Mouse (Mus musculus): ENCODE measurements around the gene Csf1. TPM values are rescaled to one million over a fixed set of nuclear protein-coding genes. Genes with fewer than 3 reads are reported as not detected.

Csf1 gene
- polyA plus RNA-seq (2016; fragmentation: Nextera tagmentation; extraction: Ambion mirVana) = 6.1 and 8.3 TPM in 2 replicates

GRCm38 (mm10) chr3:107759929-107760581, at the start of gene Csf1:
Gene Csf1 (minus strand): TSS chr3:107760469.
- H3K27me3 ChIP-seq = no peaks in the 10 kb centered on the region
- peak; percentile 89 for ATAC-seq (ENCODE audit: low FRiP score)
- H3K4me2 ChIP-seq = peak within 1 kb of the TSS; percentile 91
- peaks cover 24% of the 10 kb centered on the region for H3K4me1 ChIP-seq
- no peaks in the 10 kb centered on the region for H3K9me3 ChIP-seq
- WGBS = under 1% methylated on average over 56 of the region's 56 CpGs
- H3K27ac ChIP-seq = peak within 1 kb of the TSS; percentile 76
- H3K4me3 ChIP-seq (replicated peaks) = peak within 1 kb of the TSS; percentile 67
- H3K36me3 ChIP-seq (replicated peaks) = no peaks in the 10 kb centered on the region
- H3K9ac ChIP-seq = peak within 1 kb of the TSS; percentile 81

DNA sequence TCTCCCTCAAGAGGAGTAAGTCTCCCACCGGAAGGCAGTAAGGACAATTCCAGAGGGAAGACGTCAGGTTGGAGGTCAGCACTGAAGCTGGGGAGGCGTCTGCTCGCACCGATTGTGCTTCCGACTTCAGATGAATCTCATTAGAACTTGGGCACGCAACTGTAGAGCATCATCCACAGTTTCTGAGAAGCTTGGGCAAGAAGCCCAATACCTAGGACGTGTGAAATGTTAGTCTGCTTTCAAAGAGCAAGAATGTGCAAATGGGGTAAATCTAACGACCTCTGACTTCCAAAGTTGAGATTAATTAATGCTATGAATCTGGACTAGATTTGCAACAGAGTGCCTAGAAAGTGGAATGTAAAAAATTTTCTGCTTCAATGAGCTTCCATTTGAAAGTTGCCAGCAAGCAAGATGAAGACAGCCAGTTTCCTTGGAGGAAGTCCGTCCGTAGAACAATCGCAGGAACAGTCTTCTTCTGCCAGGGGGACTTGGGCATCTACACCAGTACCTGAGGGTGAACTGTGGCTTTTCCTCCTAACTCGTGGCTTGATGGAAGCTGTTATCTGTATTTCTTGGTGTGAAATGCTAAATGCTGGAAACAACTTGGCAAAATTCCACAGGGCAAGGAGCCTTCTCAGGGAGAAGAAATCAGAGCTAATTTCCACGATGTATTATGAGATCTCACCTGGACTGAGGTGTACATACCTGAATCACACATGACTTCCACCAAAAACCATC, 47.9 kb upstream of the Csf1 start:
- Histone ChIP-seq H3K4me1 (peaks cover 17% of the 10 kb centered on the region), H3K9ac (no peak overlapping the region), H3K36me3 (replicated peaks) (no peaks in the 10 kb centered on the region), H3K9me3 (no peaks in the 10 kb centered on the region), H3K27ac (no peak overlapping the region), H3K4me3 (replicated peaks) (no peak overlapping the region), H3K4me2 (no peak overlapping the region), H3K27me3 (no peaks in the 10 kb centered on the region)
- WGBS = 48% methylated on average over 14 of the region's 14 CpGs
- no peak for ATAC-seq (ENCODE audit: low FRiP score)

DNA sequence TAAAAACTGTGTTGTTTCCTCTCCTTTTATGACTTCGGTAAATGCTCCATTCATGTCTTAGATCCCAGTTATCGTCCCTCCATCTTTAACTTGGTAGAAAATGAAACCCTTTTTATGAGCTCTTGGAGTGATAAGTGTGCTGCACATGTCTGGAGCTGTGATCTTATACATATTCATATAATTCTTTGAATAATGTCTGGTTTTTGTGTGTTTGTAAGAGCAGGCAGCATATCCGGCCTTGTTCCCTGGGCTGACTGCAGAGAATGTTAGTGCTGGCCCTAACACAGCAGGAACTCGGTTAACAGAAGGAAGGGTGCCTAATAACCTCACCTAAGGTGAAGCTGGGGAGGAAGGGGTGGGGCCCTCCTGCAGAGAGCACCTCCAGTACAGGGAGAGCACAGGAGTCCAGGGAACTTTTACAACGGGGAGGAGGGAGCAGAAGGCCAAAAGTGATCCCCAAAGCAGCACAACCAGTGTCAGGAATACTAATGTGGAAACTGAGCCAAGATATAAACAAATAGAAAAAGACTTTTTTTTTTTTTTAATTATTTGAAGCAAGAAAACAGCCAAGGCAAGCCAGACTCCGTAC, 47.2 kb upstream of the Csf1 start:
- no peak for ATAC-seq (ENCODE audit: low FRiP score)
- Histone ChIP-seq H3K4me1 (peaks cover 17% of the 10 kb centered on the region), H3K4me3 (replicated peaks) (no peak overlapping the region), H3K36me3 (replicated peaks) (no peaks in the 10 kb centered on the region), H3K4me2 (no peak overlapping the region; the same call in 1 of the 2 replicates), H3K27me3 (no peaks in the 10 kb centered on the region), H3K9ac (no peak overlapping the region), H3K9me3 (no peaks in the 10 kb centered on the region), H3K27ac (no peak overlapping the region; the same call in 1 of the 2 replicates)
- 38% methylated on average over 6 of the region's 6 CpGs for WGBS

- no peak overlapping the region for H3K4me2 ChIP-seq
These were observed 46.6 kb upstream of the Csf1 start for GRCm38 (mm10) chr3:107806916-107807315.

GRCm38 (mm10) chr3:107804799-107805198, 44.5 kb upstream of the Csf1 start:
- Histone ChIP-seq H3K36me3 (replicated peaks) (no peaks in the 10 kb centered on the region), H3K4me3 (replicated peaks) (no peak overlapping the region), H3K27me3 (no peaks in the 10 kb centered on the region), H3K4me2 (no peak overlapping the region), H3K4me1 (peaks cover 17% of the 10 kb centered on the region), H3K27ac (no peak overlapping the region), H3K9me3 (no peaks in the 10 kb centered on the region), H3K9ac (no peak overlapping the region)
- 91% methylated on average over 1 of the region's 1 CpGs for WGBS
- no peak for ATAC-seq (ENCODE audit: low FRiP score)

More at GRCm38 (mm10) chr3:107806916-107807315, 46.6 kb upstream of the Csf1 start:
- no peaks in the 10 kb centered on the region for H3K36me3 ChIP-seq (replicated peaks)
- H3K27me3 ChIP-seq = no peaks in the 10 kb centered on the region
- no peak overlapping the region for H3K4me3 ChIP-seq (replicated peaks)
- no peak overlapping the region for H3K9ac ChIP-seq
- 67% methylated on average over 1 of the region's 1 CpGs for WGBS
- peaks cover 17% of the 10 kb centered on the region for H3K4me1 ChIP-seq
- H3K27ac ChIP-seq = no peak overlapping the region
- H3K9me3 ChIP-seq = no peaks in the 10 kb centered on the region
- no peak for ATAC-seq (ENCODE audit: low FRiP score)

DNA sequence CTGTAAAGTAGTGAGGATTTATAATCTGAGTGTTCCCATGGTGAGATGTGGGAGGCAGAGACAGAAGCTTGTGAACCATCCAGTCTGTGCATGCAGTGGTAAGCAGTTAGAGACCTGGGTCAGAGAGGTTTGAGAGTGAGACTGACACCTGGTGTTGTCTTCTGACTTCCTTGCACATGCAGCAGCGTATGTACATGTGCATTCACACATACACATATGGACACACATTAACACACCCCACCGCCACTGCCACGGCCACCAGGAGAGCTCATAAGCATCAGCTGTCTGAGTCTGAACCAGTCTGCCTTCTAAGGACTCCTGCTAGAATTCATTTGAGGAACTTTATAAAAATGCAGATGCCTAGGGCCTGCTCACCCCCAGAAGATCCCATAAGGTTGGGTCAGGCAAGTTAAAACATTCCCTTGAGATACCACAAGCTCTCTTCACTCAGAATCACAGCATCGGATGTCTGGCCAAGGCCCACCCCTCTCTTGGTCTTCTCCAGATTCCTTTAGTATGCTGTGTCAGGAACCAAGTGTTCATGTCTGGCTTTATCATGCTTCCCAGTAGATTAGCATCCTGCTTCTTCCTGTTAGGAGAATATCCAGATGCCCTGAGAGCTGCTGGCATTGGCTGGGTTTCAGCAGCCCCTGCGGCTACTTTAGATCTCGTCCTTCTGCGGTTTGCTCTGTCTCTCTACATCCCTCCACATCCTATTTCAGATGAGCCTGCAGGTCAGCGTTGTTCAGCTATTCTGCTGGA, 42.1 kb upstream of the Csf1 start:
- H3K9ac ChIP-seq = no peak overlapping the region
- no peak for ATAC-seq (ENCODE audit: low FRiP score)
- WGBS = 91% methylated on average over 8 of the region's 8 CpGs

DNA sequence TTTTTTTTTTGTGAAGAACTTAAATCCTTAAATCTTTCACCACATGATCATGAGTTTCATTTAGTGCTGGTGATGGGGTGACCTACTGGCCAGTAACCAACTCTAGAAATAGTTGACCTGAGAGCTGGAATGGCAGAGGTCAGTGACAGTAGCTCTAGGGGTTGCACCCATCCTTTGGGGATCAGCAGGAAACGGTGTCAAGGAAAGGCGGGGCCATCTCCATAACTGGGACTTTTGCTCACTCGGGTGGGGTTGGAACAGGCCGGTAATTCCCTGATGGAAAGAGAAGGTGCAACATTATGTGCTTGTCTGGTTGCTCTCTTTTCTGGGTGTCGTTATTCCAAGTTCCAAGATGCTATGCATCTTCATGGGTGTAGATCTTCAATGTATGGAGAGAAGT, 38.7 kb upstream of the Csf1 start:
- no peak for ATAC-seq (ENCODE audit: low FRiP score)
- no peak overlapping the region for H3K9ac ChIP-seq
- H3K27ac ChIP-seq = no peak overlapping the region
- H3K9me3 ChIP-seq = no peaks in the 10 kb centered on the region
- H3K4me1 ChIP-seq = peaks cover 2% of the 10 kb centered on the region
- no peaks in the 10 kb centered on the region for H3K27me3 ChIP-seq
- H3K36me3 ChIP-seq (replicated peaks) = no peaks in the 10 kb centered on the region
- no peak overlapping the region for H3K4me2 ChIP-seq
- WGBS = 91% methylated on average over 5 of the region's 5 CpGs
- H3K4me3 ChIP-seq (replicated peaks) = no peak overlapping the region

More for the DNA sequence above, 42.1 kb upstream of the Csf1 start:
- no peaks in the 10 kb centered on the region for H3K9me3 ChIP-seq
- no peaks in the 10 kb centered on the region for H3K27me3 ChIP-seq
- no peak overlapping the region for H3K4me2 ChIP-seq
- H3K4me1 ChIP-seq = peaks cover 4% of the 10 kb centered on the region
- H3K36me3 ChIP-seq (replicated peaks) = no peaks in the 10 kb centered on the region
- H3K27ac ChIP-seq = no peak overlapping the region
- no peak overlapping the region for H3K4me3 ChIP-seq (replicated peaks)

DNA sequence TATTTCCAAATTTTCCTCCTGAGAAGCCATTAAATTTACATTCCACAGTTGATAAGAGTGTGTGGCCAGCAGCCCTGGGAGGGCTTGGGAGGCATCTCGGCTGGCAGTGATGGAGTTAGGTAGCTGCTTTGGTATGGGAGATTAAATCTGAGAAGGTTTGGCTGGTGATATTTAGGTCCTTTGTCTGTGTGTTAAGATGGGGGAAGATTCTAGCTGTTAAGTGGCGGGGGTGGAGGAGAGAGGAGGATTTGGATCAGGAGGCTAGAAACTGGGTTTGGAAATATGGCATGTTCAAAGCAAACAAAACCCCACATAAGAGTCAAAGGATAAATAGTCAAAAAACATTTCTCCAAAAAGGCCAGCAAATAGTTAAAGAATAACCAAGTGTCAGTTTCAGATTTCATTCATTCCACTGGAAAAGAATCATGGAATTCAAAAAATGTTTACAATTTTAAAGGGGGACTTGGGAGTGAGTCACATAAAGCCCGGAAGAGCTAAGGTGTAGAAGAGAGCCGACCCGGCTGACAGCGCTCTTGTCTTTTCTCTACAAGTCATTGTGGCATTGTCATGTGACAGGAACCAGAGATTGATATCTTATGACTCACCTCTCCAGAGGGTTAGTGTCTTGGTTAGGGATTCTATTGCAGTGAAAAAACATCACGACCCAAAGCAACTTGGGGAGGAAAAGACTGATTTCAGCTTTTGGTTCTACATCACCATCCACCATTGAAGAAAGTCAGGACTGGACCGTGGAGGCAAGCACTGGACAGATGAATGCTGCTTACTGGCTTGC, 36.1 kb upstream of the Csf1 start:
- no peaks in the 10 kb centered on the region for H3K27me3 ChIP-seq
- H3K4me1 ChIP-seq = peaks cover 12% of the 10 kb centered on the region
- no peak overlapping the region for H3K9ac ChIP-seq
- H3K4me3 ChIP-seq (replicated peaks) = no peak overlapping the region
- no peak for ATAC-seq (ENCODE audit: low FRiP score)
- H3K4me2 ChIP-seq = no peak overlapping the region
- H3K27ac ChIP-seq = no peak overlapping the region
- H3K9me3 ChIP-seq = no peaks in the 10 kb centered on the region
- 81% methylated on average over 8 of the region's 8 CpGs for WGBS
- H3K36me3 ChIP-seq (replicated peaks) = no peaks in the 10 kb centered on the region

DNA sequence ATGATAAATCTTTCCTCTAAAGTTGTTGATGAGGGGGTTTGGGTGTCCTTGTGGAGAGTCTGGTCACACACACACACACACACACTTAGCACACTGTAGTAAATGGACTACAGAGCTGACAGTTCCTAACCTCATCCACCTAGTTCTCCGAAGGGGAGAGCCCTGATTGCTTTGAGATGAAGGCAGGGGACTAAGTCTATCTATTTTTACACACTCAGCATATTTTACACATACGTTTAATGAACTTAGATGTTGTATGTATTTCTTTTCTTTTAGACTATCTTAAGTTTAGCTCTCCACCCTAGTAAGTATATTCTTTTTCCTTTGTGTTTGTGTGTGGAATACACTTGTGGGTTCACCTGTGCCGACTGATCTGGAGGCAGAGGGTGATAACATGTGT, 34.6 kb upstream of the Csf1 start:
- ATAC-seq (ENCODE audit: low FRiP score) = no peak
- Histone ChIP-seq H3K36me3 (replicated peaks) (no peaks in the 10 kb centered on the region), H3K9me3 (no peaks in the 10 kb centered on the region), H3K4me2 (no peak overlapping the region), H3K4me3 (replicated peaks) (no peak overlapping the region), H3K4me1 (peaks cover 12% of the 10 kb centered on the region), H3K27ac (no peak overlapping the region), H3K27me3 (no peaks in the 10 kb centered on the region), H3K9ac (no peak overlapping the region)
- WGBS = 94% methylated on average over 3 of the region's 3 CpGs

DNA sequence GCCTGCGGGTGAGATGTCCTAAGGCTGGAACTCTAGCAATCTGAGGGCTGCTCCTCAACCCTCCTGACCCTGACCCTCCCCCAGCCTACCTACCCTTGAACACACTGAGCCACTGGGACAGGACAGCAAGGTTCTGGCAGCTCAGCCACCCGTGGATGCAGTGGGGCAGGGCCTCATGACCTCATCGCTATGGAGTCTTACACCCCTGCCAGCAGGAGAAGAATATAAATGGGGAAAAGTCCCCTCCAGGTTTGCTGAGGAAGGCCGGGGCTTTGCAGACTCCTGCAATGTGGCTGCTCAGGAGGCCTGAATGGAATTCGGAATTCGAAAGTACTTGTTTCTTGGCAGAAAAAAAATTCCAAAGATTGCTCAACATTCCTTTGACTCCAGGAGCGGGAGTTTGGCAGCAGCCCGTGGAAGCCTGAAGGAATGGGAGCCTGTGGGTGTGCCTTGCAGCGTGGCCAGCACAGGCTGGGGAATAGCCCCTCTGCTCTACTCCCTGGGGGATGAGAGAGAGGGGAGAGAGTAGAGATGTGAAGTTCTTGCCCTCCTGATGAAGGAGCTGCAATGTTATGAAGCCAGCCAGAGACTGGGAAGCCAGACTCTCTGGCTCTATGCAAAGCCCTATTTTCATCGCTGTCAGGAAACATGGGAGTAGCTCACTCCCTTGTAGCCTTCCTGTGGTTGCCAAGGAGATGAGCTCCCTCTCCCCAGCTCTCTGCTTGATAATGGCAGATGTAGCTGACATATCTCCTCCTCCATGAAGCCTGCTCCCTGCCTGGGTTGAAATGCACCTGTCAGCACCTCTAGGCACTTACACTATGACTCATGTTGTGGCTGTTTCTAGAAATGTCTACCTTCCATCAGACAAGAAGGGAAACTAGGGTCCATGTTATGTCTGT, 33.3 kb upstream of the Csf1 start:
- H3K4me1 ChIP-seq = peaks cover 12% of the 10 kb centered on the region
- WGBS = 17% methylated on average over 10 of the region's 10 CpGs
- no peaks in the 10 kb centered on the region for H3K36me3 ChIP-seq (replicated peaks)
- H3K4me3 ChIP-seq (replicated peaks) = no peak overlapping the region
- H3K9ac ChIP-seq = no peak overlapping the region
- peaks cover 3% of the 10 kb centered on the region; the same call in 1 of the 2 replicates for H3K27me3 ChIP-seq
- ATAC-seq (ENCODE audit: low FRiP score) = peak; percentile 64; the same call in 1 of the 2 replicates
- no peaks in the 10 kb centered on the region for H3K9me3 ChIP-seq
- 0 out of 2 replicates have a peak overlapping the region, but pooled peaks have one; percentile 10 for H3K4me2 ChIP-seq
- peak overlapping the region; percentile 73 for H3K27ac ChIP-seq

- H3K36me3 ChIP-seq (replicated peaks) = no peaks in the 10 kb centered on the region
- no peak for ATAC-seq (ENCODE audit: low FRiP score)
- 82% methylated on average over 5 of the region's 5 CpGs for WGBS
- no peak overlapping the region for H3K4me2 ChIP-seq
- no peaks in the 10 kb centered on the region for H3K9me3 ChIP-seq
- H3K4me3 ChIP-seq (replicated peaks) = no peak overlapping the region
- H3K27ac ChIP-seq = peak overlapping the region; percentile 73; the same call in 1 of the 2 replicates
- H3K4me1 ChIP-seq = peaks cover 13% of the 10 kb centered on the region
- no peak overlapping the region for H3K9ac ChIP-seq
- H3K27me3 ChIP-seq = peaks cover 7% of the 10 kb centered on the region; the same call in 1 of the 2 replicates
These were observed 32.5 kb upstream of the Csf1 start for GRCm38 (mm10) chr3:107792736-107793135.
